Mouse (Mus musculus): ENCODE results near the gene Pdgfd. TPM values are rescaled to one million over a fixed set of nuclear protein-coding genes. Genes with fewer than 3 reads are reported as not detected.

The Pdgfd gene
- polyA plus RNA-seq, 2 experiments: 5.7 to 10.9 TPM

- ATAC-seq (ENCODE audit: low FRiP score, low read depth): no peak
- H3K27me3 ChIP-seq (ENCODE audit: control insufficient read depth, insufficient read depth, low read length): no peaks in the 10 kb centered on the region
- no peak overlapping the region for H3K9ac ChIP-seq (ENCODE audit: low read depth, low read length, severe bottlenecking)
- no peak overlapping the region for H3K27ac ChIP-seq (replicated peaks; ENCODE audit: low read depth, low read length)
- H3K9me3 ChIP-seq (ENCODE audit: control insufficient read depth, low read length): no peaks in the 10 kb centered on the region
- no peaks in the 10 kb centered on the region for H3K4me1 ChIP-seq (ENCODE audit: control insufficient read depth, insufficient read depth, low read length)
- H3K4me3 ChIP-seq (replicated peaks; ENCODE audit: low read length): no peak overlapping the region
- TF ChIP-seq POLR2A (IDR thresholded peaks at IDR 0.05; ENCODE audit: borderline replicate concordance, extremely low read depth, insufficient read depth, insufficient read length): no peak
- WGBS: 42% methylated on average over 1 of the region's 1 CpGs
- no peak for DNase-seq (ENCODE audit: low spot score)
- H3K36me3 ChIP-seq (ENCODE audit: control insufficient read depth, insufficient read depth, low read length): no peaks in the 10 kb centered on the region
- no peak overlapping the region for H3K4me2 ChIP-seq (replicated peaks; ENCODE audit: low read depth, low read length, severe bottlenecking)
These were observed 81.9 kb downstream of the Pdgfd start for GRCm38 (mm10) chr9:6250320-6250719.

- WGBS: 44% methylated on average over 2 of the region's 2 CpGs
- Histone ChIP-seq H3K4me1 (ENCODE audit: control insufficient read depth, insufficient read depth, low read length) (no peaks in the 10 kb centered on the region), H3K9ac (ENCODE audit: low read depth, low read length, severe bottlenecking) (no peak overlapping the region), H3K4me3 (replicated peaks; ENCODE audit: low read length) (no peak overlapping the region), H3K36me3 (ENCODE audit: control insufficient read depth, insufficient read depth, low read length) (no peaks in the 10 kb centered on the region), H3K27ac (replicated peaks; ENCODE audit: low read depth, low read length) (no peak overlapping the region), H3K4me2 (replicated peaks; ENCODE audit: low read depth, low read length, severe bottlenecking) (no peak overlapping the region), H3K9me3 (ENCODE audit: control insufficient read depth, low read length) (no peaks in the 10 kb centered on the region), H3K27me3 (ENCODE audit: control insufficient read depth, insufficient read depth, low read length) (no peaks in the 10 kb centered on the region)
- TF ChIP-seq POLR2A (IDR thresholded peaks at IDR 0.05; ENCODE audit: borderline replicate concordance, extremely low read depth, insufficient read depth, insufficient read length): no peak
- DNase-seq (ENCODE audit: low spot score) (no peak), ATAC-seq (ENCODE audit: low FRiP score, low read depth) (no peak)
These were observed 83.6 kb downstream of the Pdgfd start for GRCm38 (mm10) chr9:6251990-6252389.

GRCm38 (mm10) chr9:6257072-6257471 lies 88.7 kb downstream of the Pdgfd start:
- Histone ChIP-seq H3K9me3 (ENCODE audit: control insufficient read depth, low read length) (no peaks in the 10 kb centered on the region), H3K4me3 (replicated peaks; ENCODE audit: low read length) (no peak overlapping the region), H3K27ac (replicated peaks; ENCODE audit: low read depth, low read length) (no peak overlapping the region), H3K4me1 (ENCODE audit: control insufficient read depth, insufficient read depth, low read length) (no peaks in the 10 kb centered on the region), H3K27me3 (ENCODE audit: control insufficient read depth, insufficient read depth, low read length) (no peaks in the 10 kb centered on the region), H3K4me2 (replicated peaks; ENCODE audit: low read depth, low read length, severe bottlenecking) (no peak overlapping the region), H3K36me3 (ENCODE audit: control insufficient read depth, insufficient read depth, low read length) (no peaks in the 10 kb centered on the region), H3K9ac (ENCODE audit: low read depth, low read length, severe bottlenecking) (no peak overlapping the region)
- DNase-seq (ENCODE audit: low spot score): no peak
- no peak for TF ChIP-seq POLR2A (IDR thresholded peaks at IDR 0.05; ENCODE audit: borderline replicate concordance, extremely low read depth, insufficient read depth, insufficient read length)
- ATAC-seq (ENCODE audit: low FRiP score, low read depth): no peak

GRCm38 (mm10) chr9:6264820-6265219 lies 96.4 kb downstream of the Pdgfd start:
- WGBS: 74% methylated on average over 2 of the region's 2 CpGs
- Histone ChIP-seq H3K4me1 (ENCODE audit: control insufficient read depth, insufficient read depth, low read length) (no peaks in the 10 kb centered on the region), H3K9me3 (ENCODE audit: control insufficient read depth, low read length) (no peaks in the 10 kb centered on the region), H3K27ac (replicated peaks; ENCODE audit: low read depth, low read length) (no peak overlapping the region), H3K9ac (ENCODE audit: low read depth, low read length, severe bottlenecking) (no peak overlapping the region), H3K4me3 (replicated peaks; ENCODE audit: low read length) (no peak overlapping the region), H3K36me3 (ENCODE audit: control insufficient read depth, insufficient read depth, low read length) (no peaks in the 10 kb centered on the region), H3K4me2 (replicated peaks; ENCODE audit: low read depth, low read length, severe bottlenecking) (no peak overlapping the region), H3K27me3 (ENCODE audit: control insufficient read depth, insufficient read depth, low read length) (no peaks in the 10 kb centered on the region)
- DNase-seq (ENCODE audit: low spot score) (no peak), ATAC-seq (ENCODE audit: low FRiP score, low read depth) (no peak)
- no peak for TF ChIP-seq POLR2A (IDR thresholded peaks at IDR 0.05; ENCODE audit: borderline replicate concordance, extremely low read depth, insufficient read depth, insufficient read length)

GRCm38 (mm10) chr9:6269796-6270280 lies 101.5 kb downstream of the Pdgfd start, which contains the start of gene Ddi1:
Ddi1 (minus strand) TSS chr9:6269846.
- TF ChIP-seq POLR2A (IDR thresholded peaks at IDR 0.05; ENCODE audit: borderline replicate concordance, extremely low read depth, insufficient read depth, insufficient read length): no peak
- Histone ChIP-seq H3K4me2 (replicated peaks; ENCODE audit: low read depth, low read length, severe bottlenecking) (no peak within 1 kb of the TSS), H3K36me3 (ENCODE audit: control insufficient read depth, insufficient read depth, low read length) (no peaks in the 10 kb centered on the region), H3K9me3 (ENCODE audit: control insufficient read depth, low read length) (no peaks in the 10 kb centered on the region), H3K4me3 (replicated peaks; ENCODE audit: low read length) (no peak within 1 kb of the TSS), H3K27me3 (ENCODE audit: control insufficient read depth, insufficient read depth, low read length) (no peaks in the 10 kb centered on the region), H3K4me1 (ENCODE audit: control insufficient read depth, insufficient read depth, low read length) (no peaks in the 10 kb centered on the region), H3K9ac (ENCODE audit: low read depth, low read length, severe bottlenecking) (no peak within 1 kb of the TSS), H3K27ac (replicated peaks; ENCODE audit: low read depth, low read length) (no peak within 1 kb of the TSS)
- 76% methylated on average over 1 of the region's 1 CpGs for WGBS
- ATAC-seq (ENCODE audit: low FRiP score, low read depth) (no peak), DNase-seq (ENCODE audit: low spot score) (no peak)

- Histone ChIP-seq H3K4me2 (replicated peaks; ENCODE audit: low read depth, low read length, severe bottlenecking) (no peak overlapping the region), H3K9me3 (ENCODE audit: control insufficient read depth, low read length) (no peaks in the 10 kb centered on the region), H3K27ac (replicated peaks; ENCODE audit: low read depth, low read length) (no peak overlapping the region), H3K36me3 (ENCODE audit: control insufficient read depth, insufficient read depth, low read length) (no peaks in the 10 kb centered on the region), H3K9ac (ENCODE audit: low read depth, low read length, severe bottlenecking) (no peak overlapping the region), H3K27me3 (ENCODE audit: control insufficient read depth, insufficient read depth, low read length) (no peaks in the 10 kb centered on the region), H3K4me1 (ENCODE audit: control insufficient read depth, insufficient read depth, low read length) (0 out of 2 replicates have a peak, but pooled peaks cover 3% of the 10 kb centered on the region), H3K4me3 (replicated peaks; ENCODE audit: low read length) (no peak overlapping the region)
- 47% methylated on average over 1 of the region's 1 CpGs for WGBS
- DNase-seq (ENCODE audit: low spot score) (peak; percentile 6), ATAC-seq (ENCODE audit: low FRiP score, low read depth) (no peak)
- TF ChIP-seq POLR2A (IDR thresholded peaks at IDR 0.05; ENCODE audit: borderline replicate concordance, extremely low read depth, insufficient read depth, insufficient read length): no peak
These were observed 108.0 kb downstream of the Pdgfd start for GRCm38 (mm10) chr9:6276395-6276794.

All from limb, embryonic 14.5 days (tissue).